Mouse (Mus musculus): ENCODE measurements around the gene Dlgap3.

The Dlgap3 gene

DNA sequence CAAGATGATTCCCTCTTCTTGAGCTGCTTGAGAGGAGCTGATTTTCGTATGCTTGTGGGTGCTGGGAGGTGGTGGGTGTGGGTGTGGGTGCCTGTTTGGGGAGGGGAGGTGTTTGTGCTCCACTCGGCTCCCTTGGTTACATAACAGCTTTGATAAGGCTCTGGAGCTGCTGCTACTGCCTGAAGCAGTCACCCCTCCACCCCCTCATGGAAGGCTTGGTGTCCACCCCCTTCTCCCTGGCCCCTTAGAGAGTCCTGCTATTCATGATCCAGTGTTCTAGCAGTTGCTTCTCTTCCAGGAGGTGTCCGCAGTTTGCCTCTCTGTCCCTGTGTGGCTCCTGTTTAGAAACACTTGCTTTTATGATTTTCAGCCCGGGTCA lies 5.9 kb downstream of the Dlgap3 start:
- no peak for DNase-seq

DNA sequence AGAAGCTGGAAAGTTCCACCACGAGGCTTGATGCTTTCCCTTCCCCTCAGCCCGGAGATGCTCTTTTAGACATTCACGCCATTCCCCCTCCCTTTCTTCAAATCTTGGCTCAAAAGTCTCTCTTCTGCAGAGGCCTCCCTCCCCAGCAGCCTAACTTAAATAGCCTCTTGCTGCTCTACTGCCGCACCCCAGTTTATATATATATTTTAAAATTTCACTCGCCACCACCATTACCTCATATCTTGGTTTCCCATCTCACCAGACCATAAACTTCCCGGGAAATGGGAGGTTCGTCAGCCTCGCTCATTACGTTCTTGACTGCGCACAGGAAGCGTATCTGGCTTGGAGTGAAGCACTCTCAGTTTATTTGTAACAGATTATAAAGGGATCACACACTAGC lies 9.0 kb downstream of the Dlgap3 start:
- DNase-seq: no peak

DNA sequence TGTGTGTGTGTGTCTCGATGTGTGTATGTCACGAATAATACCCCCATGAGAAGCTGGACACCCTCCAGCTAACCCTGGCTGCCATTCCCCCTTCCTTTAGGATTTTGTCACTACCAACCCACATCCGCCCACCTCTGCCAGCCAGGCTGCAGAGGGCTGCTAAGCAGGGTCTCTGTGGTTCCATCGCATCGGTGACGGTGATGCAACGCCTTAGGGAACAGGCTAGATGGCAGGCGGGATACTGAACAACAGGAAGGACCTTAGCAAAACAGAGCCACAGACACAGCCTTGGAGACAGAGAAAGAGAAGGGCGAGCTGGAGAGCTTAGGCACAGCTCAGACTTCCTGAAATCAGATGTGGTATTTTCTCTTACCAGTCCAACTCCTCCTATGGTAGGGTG lies 9.7 kb downstream of the Dlgap3 start:
- DNase-seq: no peak

DNA sequence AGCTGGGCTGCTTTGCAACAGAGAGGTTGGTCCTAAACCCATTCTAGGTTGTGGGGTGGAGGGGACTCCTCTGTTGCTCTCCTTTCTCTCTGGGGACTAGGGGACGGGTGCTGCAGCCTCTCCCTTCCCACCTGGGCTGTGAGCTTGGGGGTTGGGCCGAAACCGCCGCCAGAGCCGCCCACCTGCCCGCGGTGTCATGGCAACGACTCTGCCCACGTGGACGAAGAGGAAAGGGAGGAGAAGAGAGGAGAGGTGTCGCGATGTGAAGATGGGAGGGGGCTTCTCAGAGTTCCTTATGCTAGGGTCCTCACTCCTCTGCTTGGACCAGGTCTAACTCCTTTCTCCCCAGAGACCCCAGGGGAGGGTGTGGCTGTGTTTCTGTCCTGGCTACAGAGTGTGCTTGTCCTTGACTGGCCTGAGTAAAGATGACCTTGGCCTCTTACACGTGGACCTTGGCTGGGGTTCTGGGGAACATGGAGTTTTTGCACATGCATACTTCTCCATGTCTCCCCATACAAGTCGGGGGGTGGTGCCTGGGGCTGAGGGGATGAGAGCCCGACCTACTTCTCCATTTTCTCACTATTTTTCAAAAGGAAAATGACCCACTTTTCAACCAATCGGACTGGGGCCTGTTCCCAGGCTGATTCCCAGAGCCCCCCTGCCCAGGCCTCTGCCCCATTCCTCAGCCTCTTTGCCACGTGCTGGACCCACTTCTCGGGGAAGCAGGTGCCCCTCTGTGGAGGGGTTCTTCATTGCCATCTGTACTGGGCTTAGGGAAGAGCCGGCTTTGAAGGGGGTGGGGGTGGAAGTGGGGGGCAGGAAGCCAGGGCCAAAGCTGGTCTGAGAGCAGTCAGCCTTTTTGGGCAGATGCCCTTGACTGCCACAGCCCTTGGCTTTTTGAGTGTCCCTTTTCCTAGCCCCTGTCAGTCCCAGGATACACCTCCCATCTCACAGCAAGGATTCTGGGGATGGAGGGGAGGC lies 10.8 kb downstream of the Dlgap3 start:
- DNase-seq: no peak

DNA sequence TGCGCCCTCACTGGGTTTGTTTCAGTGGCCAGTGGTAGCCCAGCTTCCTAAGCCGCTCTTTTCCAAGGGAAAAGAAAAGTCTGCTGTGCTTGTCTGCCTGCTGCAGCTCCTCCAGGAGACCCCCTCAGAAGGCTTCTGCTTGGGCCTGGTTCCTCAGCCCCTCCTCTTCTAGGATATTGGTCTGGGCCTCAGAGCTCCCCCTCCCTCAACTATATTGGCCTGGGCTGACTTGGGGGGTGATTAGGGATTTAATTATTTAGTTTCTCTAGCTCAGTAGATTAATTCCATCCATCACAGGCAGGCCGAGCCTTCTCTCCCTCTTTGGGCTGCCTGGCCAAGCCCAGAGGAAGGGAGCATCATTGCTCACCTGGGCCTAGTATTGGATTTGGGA lies 11.4 kb downstream of the Dlgap3 start:
- no peak for DNase-seq

DNA sequence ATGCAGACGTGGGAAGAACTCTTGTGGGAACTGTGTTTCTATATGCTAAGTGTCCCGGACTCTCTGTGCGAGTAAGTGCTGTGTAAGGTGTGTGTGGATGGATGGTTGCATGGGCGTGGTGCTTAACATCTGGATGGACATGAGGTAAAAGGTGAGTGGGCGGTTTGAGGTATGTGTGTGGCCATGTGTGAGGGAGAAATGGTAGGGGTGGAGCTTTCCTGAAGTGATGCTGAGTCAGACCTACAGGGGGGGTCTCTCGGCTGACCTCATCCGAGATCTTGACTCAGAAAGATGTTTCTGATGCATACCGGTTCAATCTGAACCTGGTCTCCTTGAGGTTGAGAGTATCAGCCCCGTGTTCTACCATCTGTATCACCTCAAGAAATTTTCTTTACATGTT lies 12.0 kb downstream of the Dlgap3 start:
- no peak for DNase-seq

DNA sequence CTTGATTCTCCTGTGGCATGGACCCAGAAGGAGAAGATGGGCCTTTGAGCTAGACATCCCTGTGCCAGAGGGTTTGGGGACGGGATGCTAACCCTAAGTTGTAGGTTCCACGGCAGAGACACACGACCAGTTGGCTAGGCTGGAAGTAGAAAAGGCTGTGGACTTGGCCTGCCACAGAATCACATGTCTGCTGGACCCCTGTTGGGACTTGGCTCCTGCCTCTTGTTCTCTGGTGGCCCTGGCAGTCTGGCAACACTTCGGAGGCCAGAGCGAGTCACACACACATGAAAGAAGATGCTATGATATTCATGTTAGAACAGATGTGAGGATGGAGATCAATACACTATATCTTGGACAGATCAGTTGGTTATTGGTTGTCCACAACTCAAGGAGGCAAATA lies 14.9 kb downstream of the Dlgap3 start:
- DNase-seq: no peak

DNA sequence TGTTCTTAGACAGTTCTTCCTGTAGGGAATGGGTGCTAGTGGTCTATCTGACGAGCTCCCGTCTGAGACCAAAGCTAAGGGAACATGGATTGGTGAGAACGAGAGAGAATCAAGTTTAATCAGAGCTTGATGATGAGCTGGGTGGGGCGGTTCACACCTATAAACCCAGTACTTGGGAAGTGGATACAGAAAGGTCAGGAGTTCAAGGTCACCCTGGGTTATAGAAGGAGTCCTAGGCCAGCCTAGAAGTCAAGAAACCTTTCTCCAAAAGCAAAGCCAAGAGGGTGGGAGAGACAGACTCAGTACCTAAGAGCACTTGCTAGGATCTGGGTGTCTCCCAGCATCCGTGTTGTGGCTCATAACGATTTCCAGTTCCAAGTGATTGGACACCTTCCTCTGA lies 21.9 kb downstream of the Dlgap3 start:
- no peak for DNase-seq

DNA sequence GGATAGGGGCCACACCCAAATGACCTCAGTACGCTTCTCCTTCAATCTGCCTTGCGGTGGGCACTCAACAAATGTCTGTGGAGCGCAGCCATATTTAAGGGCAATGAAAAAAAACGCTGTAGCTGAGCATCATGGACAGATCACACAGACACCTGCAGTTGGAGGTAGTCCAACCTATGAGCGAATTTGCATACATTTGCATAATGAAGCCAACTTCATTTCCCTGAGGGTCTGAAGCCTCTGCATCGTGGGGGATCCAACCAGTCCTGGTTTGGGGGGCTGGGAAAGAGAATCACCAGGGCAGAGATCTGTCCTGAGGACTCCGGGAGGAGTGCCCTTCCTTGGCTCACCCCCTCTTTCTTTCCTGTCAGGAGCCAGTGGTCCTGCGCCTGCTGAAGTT lies 23.7 kb downstream of the Dlgap3 start:
- DNase-seq: no peak

DNA sequence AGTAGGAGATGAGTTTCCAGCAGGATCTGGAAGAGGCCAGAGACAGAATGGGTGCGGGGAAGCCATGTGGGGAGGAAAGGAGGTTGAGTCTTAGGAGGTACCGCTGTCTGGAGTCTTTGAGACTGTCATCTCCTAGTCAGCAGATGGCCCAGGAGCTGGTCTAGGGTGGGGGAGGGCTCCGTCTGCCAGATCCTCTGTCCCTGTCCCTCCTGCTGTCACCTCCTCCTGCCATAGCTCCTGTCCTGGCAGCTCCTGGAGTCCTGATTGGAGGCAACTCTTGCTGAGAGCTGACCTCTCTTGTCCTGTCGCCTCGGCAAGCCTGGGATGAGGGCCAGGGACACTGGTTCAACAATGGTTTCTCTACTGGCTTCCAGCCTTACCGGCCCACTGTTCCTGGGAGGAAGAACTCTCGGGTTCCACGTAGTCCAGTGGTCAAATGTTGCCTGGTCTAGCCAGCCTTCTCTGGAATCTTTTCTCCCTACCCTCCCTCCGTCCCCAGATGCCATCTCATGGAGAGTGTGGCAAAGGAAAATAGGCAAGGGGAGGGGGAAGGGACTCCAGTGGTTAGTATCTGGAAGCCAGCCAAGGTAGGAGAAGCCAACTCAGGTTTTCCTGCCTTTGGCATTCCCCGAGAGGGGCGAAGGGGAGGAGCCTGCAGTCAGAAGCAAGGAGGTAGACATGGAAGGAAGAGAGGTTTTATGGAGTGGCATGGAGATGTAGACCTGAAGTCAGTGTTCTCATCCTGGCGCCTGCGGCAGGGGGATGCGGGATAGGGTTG lies 24.6 kb downstream of the Dlgap3 start:
- DNase-seq: no peak

DNA sequence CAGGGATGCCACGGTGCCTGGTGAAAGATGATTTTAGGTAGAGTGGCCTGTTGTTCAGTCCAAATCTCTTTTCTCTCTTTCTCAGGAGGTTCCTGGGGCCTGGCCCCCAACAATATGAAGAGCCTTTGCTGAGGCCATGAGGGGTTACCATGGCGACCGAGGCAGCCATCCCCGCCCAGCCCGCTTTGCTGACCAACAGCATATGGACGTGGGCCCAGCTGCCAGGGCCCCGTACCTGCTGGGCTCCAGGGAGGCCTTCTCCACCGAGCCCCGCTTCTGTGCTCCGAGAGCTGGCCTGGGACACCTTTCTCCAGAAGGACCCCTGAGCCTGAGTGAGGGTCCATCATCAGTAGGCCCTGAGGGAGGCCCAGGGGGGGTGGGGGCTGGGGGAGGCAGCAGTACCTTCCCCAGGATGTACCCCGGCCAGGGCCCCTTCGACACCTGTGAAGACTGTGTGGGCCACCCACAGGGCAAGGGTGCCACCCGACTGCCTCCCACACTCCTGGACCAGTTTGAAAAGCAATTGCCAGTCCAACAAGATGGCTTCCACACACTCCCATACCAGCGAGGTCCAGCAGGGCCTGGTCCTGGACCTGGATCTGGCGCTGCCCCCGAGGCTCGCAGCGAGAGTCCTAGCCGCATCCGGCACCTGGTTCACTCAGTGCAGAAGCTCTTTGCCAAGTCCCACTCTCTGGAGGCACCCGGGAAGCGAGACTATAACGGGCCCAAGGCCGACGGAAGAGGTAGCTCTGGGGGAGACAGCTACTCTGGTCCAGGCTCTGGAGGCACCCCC lies 25.7 kb downstream of the Dlgap3 start:
- DNase-seq: no peak

DNA sequence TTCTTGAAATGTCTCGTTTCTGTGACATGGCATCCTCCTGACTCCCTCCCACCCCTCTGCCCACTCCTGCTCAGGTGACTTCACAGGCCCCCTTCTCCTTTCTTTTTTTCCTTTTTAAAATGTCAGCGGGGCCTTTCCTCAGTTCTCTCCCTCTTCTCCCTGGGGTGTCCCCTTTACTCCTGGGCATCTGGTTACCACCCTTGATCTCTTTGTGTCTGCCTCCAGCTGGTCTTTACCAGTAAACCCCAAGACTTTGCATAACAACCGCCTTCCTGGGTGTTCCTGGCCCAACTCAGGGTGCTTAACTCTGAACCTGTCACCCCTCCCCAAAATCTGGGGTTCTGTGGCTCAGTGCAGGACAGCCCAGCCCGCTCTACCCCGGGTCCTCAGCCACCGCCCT lies 29.6 kb downstream of the Dlgap3 start:
- DNase-seq: no peak

DNA sequence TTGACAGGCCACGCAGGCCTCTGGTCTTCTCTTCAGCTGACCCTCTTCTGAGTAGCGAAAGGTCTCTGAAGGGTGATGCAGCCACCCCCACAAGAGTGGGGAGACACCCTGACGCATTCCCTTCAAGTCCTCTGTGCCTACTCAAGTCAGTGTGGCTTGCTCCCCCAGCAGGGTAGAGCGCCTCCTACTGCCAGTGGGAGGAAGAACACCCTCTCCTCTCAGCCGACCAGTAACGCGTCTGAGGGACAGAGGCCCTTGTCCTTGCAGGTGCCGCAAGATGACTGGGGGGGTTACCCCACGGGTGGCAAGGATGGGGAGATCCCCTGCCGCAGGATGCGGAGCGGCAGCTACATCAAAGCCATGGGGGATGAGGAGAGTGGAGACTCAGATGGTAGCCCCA lies 30.4 kb downstream of the Dlgap3 start:
- DNase-seq: peak in 1 of 2 experiments; percentile 8

DNA sequence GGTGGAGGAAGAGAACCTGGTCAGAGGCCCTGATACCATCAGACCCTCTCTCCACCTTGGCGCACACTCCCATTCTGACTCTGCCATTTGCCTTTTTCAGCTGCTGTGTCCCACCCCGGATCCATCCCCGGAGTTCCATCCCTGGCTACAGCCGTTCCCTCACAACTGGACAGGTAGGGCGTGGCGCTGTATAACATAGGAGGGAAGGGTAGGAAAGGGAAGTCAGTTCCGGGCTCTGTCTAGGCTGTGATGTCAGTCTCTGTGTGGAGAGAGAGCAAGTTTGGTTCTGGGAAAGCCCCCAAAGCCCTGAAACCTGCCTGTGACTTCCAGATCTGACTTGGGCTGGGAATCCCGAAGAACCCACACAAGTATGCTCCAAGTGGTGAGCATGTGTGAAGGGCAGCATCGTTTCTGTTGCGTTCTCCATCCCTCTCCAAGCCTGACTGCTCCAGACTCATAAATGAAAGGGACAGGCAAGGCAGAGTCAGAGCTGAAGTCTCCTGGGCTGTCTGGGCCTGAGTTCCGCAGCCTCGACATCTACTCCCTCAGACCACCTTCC lies 31.2 kb downstream of the Dlgap3 start:
- no peak for DNase-seq

DNA sequence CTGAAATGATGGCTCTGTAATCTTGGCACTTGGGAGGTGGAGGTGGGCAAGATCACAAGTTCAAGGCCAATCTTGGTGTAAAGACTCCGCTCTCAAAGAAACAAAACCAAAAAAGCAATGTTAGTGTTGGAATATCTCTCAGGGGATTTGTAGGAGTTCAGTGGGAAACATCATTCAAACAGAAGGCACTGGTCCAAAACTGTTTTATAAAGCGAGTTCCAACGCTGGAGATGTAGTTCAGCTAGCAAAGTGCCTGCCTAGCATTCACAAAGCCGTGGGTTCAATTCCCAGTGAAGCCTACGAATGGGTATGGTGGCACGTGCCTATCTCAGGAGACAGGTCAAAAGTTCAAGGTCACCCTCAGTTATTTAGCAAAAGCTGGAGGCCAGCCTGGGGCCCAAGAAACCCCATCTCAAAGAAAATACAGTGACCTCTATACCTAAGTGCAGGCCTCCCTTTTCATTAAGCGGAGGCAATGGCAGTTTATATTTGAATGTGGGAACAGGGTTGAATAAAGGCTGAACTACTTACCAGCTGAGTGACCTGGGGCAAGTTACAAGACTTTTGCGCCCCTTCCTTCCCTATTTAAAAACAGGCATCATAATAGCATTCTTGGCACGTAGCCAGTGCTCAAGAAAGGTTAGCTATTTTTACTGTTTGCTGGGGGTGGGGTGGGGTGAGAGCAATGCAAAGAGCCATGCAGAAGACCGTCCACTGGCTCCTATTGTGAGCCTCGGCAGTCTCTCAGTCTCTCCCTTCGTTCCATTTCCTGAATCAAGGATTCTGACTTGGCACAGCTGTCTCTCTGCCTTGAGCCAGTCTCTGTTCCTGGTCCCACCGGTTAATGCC lies 32.0 kb downstream of the Dlgap3 start:
- no peak for DNase-seq

DNA sequence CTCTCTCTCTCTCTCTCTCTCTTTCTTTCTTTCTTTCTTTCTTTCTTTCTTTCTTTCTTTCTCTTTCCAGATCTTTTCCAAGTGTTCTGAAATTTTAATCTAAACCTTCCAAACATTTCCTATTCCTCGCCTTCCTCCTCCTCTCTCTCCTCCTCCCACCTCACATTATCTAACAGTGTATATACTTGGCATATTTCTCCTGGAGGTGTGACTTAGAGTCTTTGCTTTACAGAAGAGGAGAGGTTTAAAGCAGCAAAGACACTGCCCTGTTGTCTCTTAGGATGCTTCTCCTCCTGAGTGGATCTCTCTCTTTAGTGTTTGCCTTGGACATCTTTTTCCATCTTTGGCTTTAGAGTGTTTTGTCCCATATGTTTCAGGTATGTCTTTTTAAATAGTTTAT lies 34.1 kb downstream of the Dlgap3 start:
- DNase-seq: no peak

DNA sequence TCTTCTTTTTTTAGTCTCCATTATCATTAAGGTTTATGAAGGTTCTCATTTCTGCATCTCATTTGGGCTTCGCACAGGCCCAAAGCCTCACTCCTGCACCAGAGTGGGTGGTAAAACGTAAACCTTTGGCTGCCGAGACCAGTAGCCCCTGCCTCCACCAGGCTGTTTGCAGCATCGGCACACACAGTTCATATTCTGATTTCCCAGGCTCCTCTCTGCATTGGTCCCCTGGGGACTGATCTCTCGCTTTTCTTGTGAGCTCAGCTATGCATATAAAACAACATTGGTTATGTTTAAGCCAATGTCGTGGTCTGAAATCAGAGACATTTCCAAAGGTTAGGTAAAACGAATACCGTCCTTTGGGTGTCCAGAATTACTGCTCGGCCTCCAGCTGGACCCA lies 42.3 kb downstream of the Dlgap3 start:
- DNase-seq: no peak

DNA sequence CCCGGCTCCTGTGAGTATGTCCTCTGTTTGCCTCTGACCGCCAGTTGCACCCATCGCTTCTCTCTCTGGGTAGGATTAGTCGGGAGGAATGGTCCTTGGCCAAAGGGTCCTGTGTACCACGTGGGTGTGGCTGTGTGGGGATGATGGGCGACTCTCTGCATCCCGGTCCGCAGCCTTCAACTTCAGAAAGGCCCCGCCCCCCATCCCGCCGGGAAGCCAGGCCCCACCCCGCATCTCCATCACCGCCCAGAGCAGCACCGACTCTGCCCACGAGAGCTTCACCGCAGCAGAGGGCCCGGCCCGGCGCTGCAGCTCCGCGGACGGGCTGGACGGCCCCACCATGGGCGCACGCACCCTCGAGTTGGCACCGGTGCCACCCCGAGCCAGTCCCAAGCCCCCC lies 45.5 kb downstream of the Dlgap3 start:
- DNase-seq: no peak

DNA sequence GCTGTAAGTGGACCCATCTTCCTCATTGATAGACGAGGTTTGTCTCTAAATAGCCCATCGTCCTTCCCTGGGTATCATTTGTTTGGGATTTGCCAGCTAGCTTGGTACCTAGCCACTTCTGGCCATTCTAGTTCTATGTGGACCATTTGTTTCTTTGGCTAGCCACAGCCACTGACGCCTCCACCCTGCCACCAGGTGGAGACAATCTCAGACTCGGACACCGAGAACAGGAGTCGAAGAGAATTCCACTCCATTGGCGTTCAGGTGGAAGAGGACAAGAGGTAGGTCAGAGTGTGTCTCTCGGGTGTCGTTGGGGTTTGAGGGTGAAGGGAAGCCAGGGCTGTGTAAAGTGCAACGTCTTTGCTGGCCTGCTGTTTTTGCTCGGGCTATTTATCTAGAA lies 46.1 kb downstream of the Dlgap3 start:
- DNase-seq: peak; percentile 9 to 52

DNA sequence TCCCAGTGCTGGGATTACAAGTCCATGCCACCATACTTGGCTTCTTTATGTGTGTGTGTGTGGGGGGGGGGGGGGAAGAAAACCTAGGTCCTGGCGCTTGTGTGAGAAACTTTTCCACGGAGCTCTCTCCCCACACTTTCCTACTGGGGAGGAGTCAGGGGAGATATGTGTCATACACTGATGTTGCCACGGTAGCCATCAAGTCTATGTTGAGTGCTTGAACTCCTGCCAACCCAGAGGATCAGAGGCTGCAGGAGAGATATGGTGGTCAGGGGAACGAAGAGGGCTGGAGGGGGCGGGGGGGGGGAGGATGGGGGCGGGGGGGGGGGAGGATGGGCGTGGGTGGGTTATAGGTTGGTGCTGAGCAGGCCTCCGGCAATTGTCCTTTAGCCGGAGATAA lies 46.8 kb downstream of the Dlgap3 start:
- no peak for DNase-seq

DNA sequence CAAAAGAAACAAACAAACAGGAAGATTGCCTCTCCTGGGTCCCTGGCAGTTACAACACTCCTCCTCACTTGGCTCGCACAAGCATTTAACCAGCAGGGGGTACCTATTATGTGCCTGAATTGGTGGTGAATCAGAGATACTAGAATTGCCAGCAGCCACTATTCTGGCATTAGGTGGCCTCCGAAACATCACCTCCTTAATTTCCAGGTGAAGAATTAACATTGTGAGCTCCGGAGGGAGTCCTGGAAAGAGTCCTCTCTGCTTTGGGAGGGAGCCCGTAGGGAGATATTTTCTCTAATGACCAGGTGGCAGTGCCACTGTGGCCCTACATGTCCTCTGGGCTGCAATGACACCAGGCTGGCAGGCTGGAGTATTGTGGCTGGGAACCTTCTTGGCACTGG lies 47.2 kb downstream of the Dlgap3 start:
- no peak for DNase-seq

DNA sequence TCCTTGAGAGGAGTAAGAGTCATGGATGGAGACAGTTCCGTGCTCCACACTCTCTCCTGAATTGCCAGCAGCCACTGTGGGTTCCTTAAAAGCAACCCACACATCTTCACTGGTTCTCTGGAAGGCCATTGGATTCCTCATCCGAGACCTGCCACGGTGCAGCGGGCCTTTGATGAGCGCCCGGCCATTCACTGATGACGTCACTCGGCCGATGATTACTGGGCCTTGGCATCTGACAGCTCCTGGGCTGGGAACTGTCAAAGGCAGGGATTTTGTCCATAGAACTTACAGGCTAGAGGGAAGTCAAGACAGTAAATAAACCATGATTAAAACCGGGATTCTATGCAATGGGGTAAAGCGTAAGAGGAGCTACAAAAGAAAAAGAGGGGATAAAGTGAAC lies 48.0 kb downstream of the Dlgap3 start:
- DNase-seq: no peak

Data from kidney, postnatal 36 days (tissue).